Mouse (Mus musculus) intestine, postnatal 0 days (tissue): Measurements from ENCODE around the gene Olfr1358. TPM values are rescaled to one million over a fixed set of nuclear protein-coding genes. Genes with fewer than 3 reads are reported as not detected.

Experiments used
- ATAC-seq: fragments of 200-750 bp; cut with Nextera tagmentation; 2 replicates; pipeline ENCODE4 v1.8.0; 2017; ENCODE audit warnings: mild to moderate bottlenecking, moderate TSS enrichment, moderate library complexity
- H3K27ac ChIP-seq: fragments of 300-500 bp; sonication (generic); 2 replicates; pipeline ENCODE4 v1.5.1; 2014; ENCODE audit warnings: mild to moderate bottlenecking, low read depth, low read length, moderate library complexity
- H3K27me3 ChIP-seq: fragments of 300-500 bp; sonication (generic); replicated peaks from 2 replicates; pipeline ENCODE4 v1.6.1; 2014; ENCODE audit warnings: low read length, mixed read lengths; ENCODE audit not compliant: control insufficient read depth, insufficient read depth
- H3K36me3 ChIP-seq: fragments of 300-500 bp; sonication (generic); 2 replicates; pipeline ENCODE4 v1.6.1; 2014; ENCODE audit warnings: mild to moderate bottlenecking, moderate library complexity; ENCODE audit not compliant: control insufficient read depth, insufficient read depth
- H3K4me1 ChIP-seq: fragments of 300-500 bp; sonication (generic); replicated peaks from 2 replicates; pipeline ENCODE4 v1.6.1; 2014; ENCODE audit warnings: antibody characterized with exemption, low read length, mixed read lengths; ENCODE audit not compliant: control insufficient read depth, insufficient read depth
- H3K4me2 ChIP-seq: fragments of 300-500 bp; sonication (generic); replicated peaks from 2 replicates; pipeline ENCODE4 v1.6.1; 2014; ENCODE audit warnings: low read depth, mild to moderate bottlenecking, moderate library complexity
- H3K4me3 ChIP-seq: fragments of 300-500 bp; sonication (generic); 2 replicates; pipeline ENCODE4 v1.5.1; 2014; ENCODE audit warnings: low read depth, low read length
- H3K9ac ChIP-seq: fragments of 300-500 bp; sonication (generic); 2 replicates; pipeline ENCODE4 v1.6.1; 2014; ENCODE audit warnings: mild to moderate bottlenecking, low read depth, low read length
- H3K9me3 ChIP-seq: fragments of 300-500 bp; sonication (generic); 2 replicates; pipeline ENCODE4 v1.6.1; 2016; ENCODE audit warnings: mixed run types; ENCODE audit not compliant: control insufficient read depth
- CTCF ChIP-seq: sonication (generic); IDR thresholded peaks from 2 replicates; pipeline ENCODE4 v1.5.1; 2016; ENCODE audit warnings: low read depth, mild to moderate bottlenecking, control low read depth, antibody characterized with exemption, moderate library complexity
- WGBS: fragments of 180-500 bp; shearing (Covaris S2); extraction: QIAGEN DNeasy Blood & Tissue Kit; methylation state at CpG from one replicate; pipeline ENCODE4 v1.1.7; 2014; 5-methylcytosine and 5-hydroxymethylcytosine counted together
- microRNA-seq: library from miRNA; unstranded; fragments of <30 nt; microRNA quantifications from one replicate; pipeline ENCODE4, GENCODE M21; 2016
- polyA plus RNA-seq: library from polyadenylated mRNA; unstranded; fragments of >200 nt; fragmentation: Nextera tagmentation; extraction: Ambion mirVana; gene quantifications from 2 replicates; pipeline ENCODE4 v1.2.1, GENCODE M21; 2015

The Olfr1358 gene
- polyA plus RNA-seq, 1 experiment from 2014 or later, result not detected

DNA sequence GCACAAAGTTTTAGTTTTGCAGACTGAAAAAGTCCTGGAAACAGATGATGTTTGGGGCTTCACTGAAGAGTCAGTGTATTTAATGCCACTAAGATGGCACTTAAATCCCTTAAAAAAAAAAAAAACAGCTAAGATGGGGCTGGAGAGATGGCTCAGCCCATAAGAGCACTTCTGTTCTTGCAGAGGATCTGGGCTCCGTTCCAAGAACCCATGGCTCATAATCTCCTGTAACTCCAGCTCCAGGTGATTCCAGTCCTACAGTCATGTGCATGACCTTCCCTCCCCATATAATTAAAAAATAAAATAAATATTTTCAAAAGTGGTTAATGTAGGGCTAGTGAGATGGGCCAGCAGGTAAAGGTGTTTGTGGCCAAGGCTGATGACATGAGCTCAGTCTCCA lies 47.8 kb downstream of the Olfr1358 start:
- no peaks in the 10 kb centered on the region for H3K4me1 ChIP-seq
- WGBS, result 80% methylated on average over 1 of the region's 1 CpGs
- no peak overlapping the region for H3K27ac ChIP-seq
- H3K27me3 ChIP-seq, result no peaks in the 10 kb centered on the region
- no peak for ATAC-seq
- H3K4me3 ChIP-seq, result no peak overlapping the region
- H3K36me3 ChIP-seq, result no peaks in the 10 kb centered on the region
- H3K9ac ChIP-seq, result no peak overlapping the region
- no peak overlapping the region for H3K4me2 ChIP-seq
- TF ChIP-seq CTCF, result no peak
- H3K9me3 ChIP-seq, result no peaks in the 10 kb centered on the region

GRCm38 (mm10) chr10:78569191-78569590 lies 52.0 kb downstream of the Olfr1358 start:
- Histone ChIP-seq H3K4me1 (no peaks in the 10 kb centered on the region), H3K36me3 (no peaks in the 10 kb centered on the region), H3K4me2 (no peak overlapping the region), H3K27me3 (no peaks in the 10 kb centered on the region), H3K27ac (no peak overlapping the region), H3K4me3 (no peak overlapping the region), H3K9ac (no peak overlapping the region), H3K9me3 (no peaks in the 10 kb centered on the region)
- ATAC-seq, result no peak
- 84% methylated on average over 3 of the region's 3 CpGs for WGBS
- no peak for TF ChIP-seq CTCF

DNA sequence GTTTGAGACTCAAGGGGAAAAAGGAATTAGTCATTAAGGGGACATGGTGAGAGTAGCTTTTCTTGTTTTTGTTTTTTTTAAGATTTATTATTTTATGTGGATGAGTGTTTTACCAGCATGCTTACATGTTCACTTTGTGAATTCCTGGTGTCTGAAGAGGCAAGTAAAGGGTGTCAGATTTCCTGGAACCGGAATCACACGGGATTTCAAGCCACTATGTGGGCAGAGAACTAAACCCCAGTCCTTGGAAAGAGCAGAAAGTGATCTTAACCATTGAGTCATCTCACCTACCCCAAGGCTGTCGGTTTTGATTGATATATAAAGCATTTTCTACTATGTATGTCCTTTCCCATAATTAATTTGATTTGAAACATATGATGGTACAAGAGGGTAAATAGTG lies 52.5 kb downstream of the Olfr1358 start:
- no peaks in the 10 kb centered on the region for H3K36me3 ChIP-seq
- no peak overlapping the region for H3K4me2 ChIP-seq
- no peak overlapping the region for H3K4me3 ChIP-seq
- H3K27ac ChIP-seq, result no peak overlapping the region
- H3K9me3 ChIP-seq, result no peaks in the 10 kb centered on the region
- no peaks in the 10 kb centered on the region for H3K27me3 ChIP-seq
- no peaks in the 10 kb centered on the region for H3K4me1 ChIP-seq
- ATAC-seq, result no peak
- no peak overlapping the region for H3K9ac ChIP-seq
- no peak for TF ChIP-seq CTCF
- WGBS, result 62% methylated on average over 3 of the region's 3 CpGs

Small RNAs within 50 kb of the gene (microRNA-seq; reads per million reads assigned to microRNA genes)
- not detected for gene Gm27541

Other genes starting within 250 kb of the Olfr1358 start
- 277 and 284 TPM in 2 replicates for gene Agpat3, start 164.9 kb upstream of the Olfr1358 start, polyA plus RNA-seq
- gene Rrp1, start 104.4 kb upstream of the Olfr1358 start, polyA plus RNA-seq, result 141 and 148 TPM in 2 replicates
- 1,208 and 1,296 TPM in 2 replicates for gene Cstb, start 91.8 kb upstream of the Olfr1358 start, polyA plus RNA-seq
- gene Pdxk, start 52.5 kb upstream of the Olfr1358 start, polyA plus RNA-seq, result 22.8 and 26.5 TPM in 2 replicates
- gene Ilvbl, start 56.9 kb downstream of the Olfr1358 start, polyA plus RNA-seq, result 92.8 and 96.8 TPM in 2 replicates
- 6.2 and 6.5 TPM in 2 replicates for gene Syde1, start 74.5 kb downstream of the Olfr1358 start, polyA plus RNA-seq
- gene Olfr1357, start 100.6 kb downstream of the Olfr1358 start, polyA plus RNA-seq, result not detected in 2 replicates
- gene Casp14, start 200.9 kb downstream of the Olfr1358 start, polyA plus RNA-seq, result 0.10 and 0.30 TPM in 2 replicates
- gene Ccdc105, start 235.6 kb downstream of the Olfr1358 start, polyA plus RNA-seq, result not detected in 2 replicates